Mouse (Mus musculus) spleen, adult 2 months (tissue): ENCODE measurements around the gene Alkbh1.

ENCODE experiments used
- CTCF ChIP-seq: fragments of 200-500 bp; IDR thresholded peaks from 2 replicates; pipeline ENCODE4 v1.5.1; 2011; ENCODE audit warnings: mild to moderate bottlenecking, inconsistent platforms; ENCODE audit not compliant: insufficient read depth, insufficient read length, insufficient replicate concordance; ENCODE audit errors: extremely low read depth
- POLR2A ChIP-seq: fragments of 200-500 bp; IDR thresholded peaks from 2 replicates; pipeline ENCODE4 v1.6.1; 2011; ENCODE audit warnings: low read depth, low read length, inconsistent platforms

DNA sequence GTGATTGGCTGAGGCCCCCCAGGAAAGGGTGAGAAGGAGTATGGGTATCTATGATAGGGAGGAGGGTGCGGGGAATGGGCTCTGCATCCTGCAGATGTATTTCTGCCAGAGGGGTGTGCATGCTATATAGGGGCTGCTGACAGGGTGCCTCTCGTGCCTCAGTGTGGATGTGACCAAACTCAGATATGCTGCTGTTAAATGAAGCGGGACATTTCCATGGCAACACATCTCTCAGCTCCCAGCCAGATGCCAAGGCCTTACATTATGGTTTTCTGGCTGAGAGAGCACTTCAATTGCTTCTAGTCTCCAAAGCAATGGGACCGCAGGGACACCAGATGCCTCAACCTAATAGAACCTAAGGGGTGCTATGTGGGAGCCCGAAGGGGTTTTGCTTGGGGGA is 24.9 kb downstream of the Alkbh1 start:
- TF ChIP-seq POLR2A (no peak), CTCF (no peak)
